Mouse (Mus musculus): ENCODE results near the gene G0s2.

G0s2 gene

GRCm38 (mm10) chr1:193270965-193271763, 1.9 kb downstream of the G0s2 start:
- TF ChIP-seq GATA4 (IDR thresholded peaks at IDR 0.05; ENCODE audit: insufficient replicate concordance, low read length) = no peak

GRCm38 (mm10) chr1:193265734-193266133, 7.3 kb downstream of the G0s2 start:
- TF ChIP-seq GATA4 (IDR thresholded peaks at IDR 0.05; ENCODE audit: insufficient replicate concordance, low read length) = no peak

GRCm38 (mm10) chr1:193263955-193264598, 8.9 kb downstream of the G0s2 start, which contains the start of gene Hsd11b1:
Gene Hsd11b1, minus strand, starts transcription at chr1:193264075.
- no peak for TF ChIP-seq GATA4 (IDR thresholded peaks at IDR 0.05; ENCODE audit: insufficient replicate concordance, low read length)

- no peak for TF ChIP-seq GATA4 (IDR thresholded peaks at IDR 0.05; ENCODE audit: insufficient replicate concordance, low read length)
Measured at GRCm38 (mm10) chr1:193263026-193263907, 9.8 kb downstream of the G0s2 start.

GRCm38 (mm10) chr1:193261897-193262548, 11.0 kb downstream of the G0s2 start:
- no peak for TF ChIP-seq GATA4 (IDR thresholded peaks at IDR 0.05; ENCODE audit: insufficient replicate concordance, low read length)

- TF ChIP-seq GATA4 (IDR thresholded peaks at IDR 0.05; ENCODE audit: insufficient replicate concordance, low read length) = no peak
Measured at GRCm38 (mm10) chr1:193259559-193259958, 13.5 kb downstream of the G0s2 start.

GRCm38 (mm10) chr1:193256621-193257098, 16.4 kb downstream of the G0s2 start:
- TF ChIP-seq GATA4 (IDR thresholded peaks at IDR 0.05; ENCODE audit: insufficient replicate concordance, low read length) = no peak

GRCm38 (mm10) chr1:193256289-193256577, 16.8 kb downstream of the G0s2 start:
- no peak for TF ChIP-seq GATA4 (IDR thresholded peaks at IDR 0.05; ENCODE audit: insufficient replicate concordance, low read length)

GRCm38 (mm10) chr1:193255488-193256288, 17.3 kb downstream of the G0s2 start:
- no peak for TF ChIP-seq GATA4 (IDR thresholded peaks at IDR 0.05; ENCODE audit: insufficient replicate concordance, low read length)

GRCm38 (mm10) chr1:193255032-193255431, 18.0 kb downstream of the G0s2 start:
- TF ChIP-seq GATA4 (IDR thresholded peaks at IDR 0.05; ENCODE audit: insufficient replicate concordance, low read length) = no peak

- TF ChIP-seq GATA4 (IDR thresholded peaks at IDR 0.05; ENCODE audit: insufficient replicate concordance, low read length) = no peak
Measured at GRCm38 (mm10) chr1:193252616-193253015, 20.4 kb downstream of the G0s2 start.

GRCm38 (mm10) chr1:193251386-193251785, 21.6 kb downstream of the G0s2 start:
- TF ChIP-seq GATA4 (IDR thresholded peaks at IDR 0.05; ENCODE audit: insufficient replicate concordance, low read length) = no peak

GRCm38 (mm10) chr1:193250026-193250425, 23.0 kb downstream of the G0s2 start:
- no peak for TF ChIP-seq GATA4 (IDR thresholded peaks at IDR 0.05; ENCODE audit: insufficient replicate concordance, low read length)

- TF ChIP-seq GATA4 (IDR thresholded peaks at IDR 0.05; ENCODE audit: insufficient replicate concordance, low read length) = no peak
Measured at GRCm38 (mm10) chr1:193244235-193244634, 28.8 kb downstream of the G0s2 start.
